Mouse (Mus musculus): ENCODE measurements at regions not wholly inside any gene's neighbourhood (a gene's known extent, or its start where the extent isn't known, plus 50 kb on each side); places are given as distances from the start of the nearest gene placed in this dataset.

DNA sequence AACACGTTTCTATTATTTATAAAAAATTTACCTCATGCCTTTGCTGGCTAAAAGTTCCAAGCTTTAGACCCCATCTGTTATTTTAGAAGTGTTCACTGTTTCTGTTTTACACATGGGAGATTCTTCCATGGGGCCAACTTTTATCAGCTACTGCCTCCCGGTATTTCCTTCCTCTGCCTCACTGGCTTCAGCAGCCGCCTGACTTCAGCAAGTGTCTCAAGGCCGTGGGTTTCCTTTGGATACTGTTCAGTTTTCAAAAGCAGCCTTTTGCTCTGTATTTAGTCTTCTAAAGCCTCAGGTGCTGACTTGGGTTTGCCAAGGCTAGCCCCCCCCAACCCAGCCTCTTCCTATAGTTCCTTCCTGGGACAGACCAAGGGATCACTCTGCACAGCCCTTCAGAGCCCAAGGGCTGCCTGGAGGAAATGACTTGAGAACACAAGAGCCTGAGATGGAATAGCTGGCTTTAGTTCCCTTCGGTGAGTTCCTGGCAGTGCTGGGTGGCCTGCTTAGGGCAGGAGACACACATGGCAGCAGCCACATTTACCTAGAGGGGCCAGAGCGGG is 75.1 kb upstream of the Itga6 start:
- TF ChIP-seq CTCF (IDR thresholded peaks at IDR 0.05; ENCODE audit: low read depth): no peak
- no peak for TF ChIP-seq EP300 (IDR thresholded peaks at IDR 0.05; ENCODE audit: low read depth)

Measured in liver, postnatal 0 days (tissue).